Mouse (Mus musculus): ENCODE measurements at regions not wholly inside any gene's neighbourhood (a gene's known extent, or its start where the extent isn't known, plus 50 kb on each side); places are given as distances from the start of the nearest gene placed in this dataset.

DNA sequence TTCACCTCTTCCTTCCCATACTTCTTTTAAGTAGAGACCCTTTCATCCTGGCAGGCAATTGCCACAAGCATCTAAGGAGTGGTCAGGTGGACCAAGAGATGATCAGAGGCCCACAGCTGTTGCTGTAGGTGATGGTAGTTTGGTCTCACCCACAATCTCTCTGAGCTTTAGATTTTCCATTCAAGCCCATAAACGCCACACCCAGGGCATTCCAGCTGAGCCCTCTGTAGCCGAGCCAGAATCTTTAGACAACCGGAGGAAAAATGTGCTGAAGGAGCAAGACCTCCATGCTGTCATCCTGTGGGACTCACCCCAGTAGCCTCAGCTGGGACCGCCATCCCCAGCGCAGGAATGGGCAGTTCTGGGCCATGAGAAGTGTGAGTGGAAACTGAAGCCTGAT lies 93.7 kb upstream of the Dlx2 start:
- no peaks in the 10 kb centered on the region for H3K36me3 ChIP-seq
- peaks cover 2% of the 10 kb centered on the region; the same call in 1 of the 2 replicates for H3K4me1 ChIP-seq
- 86% methylated on average over 5 of the region's 5 CpGs for WGBS

GRCm38 (mm10) chr2:71644038-71644470 lies 97.5 kb upstream of the Dlx2 start:
- Histone ChIP-seq H3K4me3 (replicated peaks) (no peak overlapping the region), H3K9ac (replicated peaks) (no peak overlapping the region), H3K4me2 (no peak overlapping the region), H3K9me3 (replicated peaks) (no peaks in the 10 kb centered on the region), H3K27me3 (replicated peaks) (no peaks in the 10 kb centered on the region), H3K27ac (replicated peaks) (no peak overlapping the region), H3K36me3 (no peaks in the 10 kb centered on the region), H3K4me1 (peaks cover 5% of the 10 kb centered on the region; the same call in 1 of the 2 replicates)
- 54% methylated on average over 6 of the region's 6 CpGs for WGBS
- no peak for ATAC-seq (ENCODE audit: low FRiP score)

More for the DNA sequence above, 93.7 kb upstream of the Dlx2 start:
- ATAC-seq (ENCODE audit: low FRiP score), result no peak
- Histone ChIP-seq H3K4me3 (replicated peaks) (no peak overlapping the region), H3K27me3 (replicated peaks) (no peaks in the 10 kb centered on the region; the same call in 1 of the 2 replicates), H3K9me3 (replicated peaks) (no peaks in the 10 kb centered on the region), H3K4me2 (no peak overlapping the region), H3K27ac (replicated peaks) (no peak overlapping the region), H3K9ac (replicated peaks) (no peak overlapping the region)

DNA sequence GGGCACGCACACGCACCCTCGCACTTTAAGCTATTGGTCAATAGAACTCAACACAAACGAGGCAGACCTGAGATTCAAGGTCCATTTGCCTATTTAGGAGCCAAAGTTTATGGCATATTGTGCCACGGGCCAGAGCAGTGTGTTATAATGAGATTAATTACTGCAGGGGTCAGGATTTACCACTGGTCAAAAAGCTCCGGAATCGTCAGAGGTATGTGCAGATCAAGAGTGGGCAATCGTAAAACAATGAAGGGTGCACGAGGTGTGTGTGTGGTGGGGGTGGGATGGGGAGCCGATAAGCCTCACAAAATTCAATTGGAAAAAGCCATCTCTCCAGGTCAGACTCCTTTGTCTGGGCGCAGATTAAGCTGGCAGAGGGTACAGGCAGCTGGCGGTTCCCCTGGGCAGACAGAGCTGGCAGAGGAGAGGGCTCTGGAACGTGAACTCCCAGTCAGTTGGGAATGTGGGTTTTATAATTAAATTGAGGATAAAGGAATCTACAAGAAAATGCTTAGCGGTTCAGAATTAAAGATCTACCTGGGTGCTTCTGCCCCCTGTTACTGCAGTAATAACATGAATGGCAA lies 97.4 kb upstream of the Itga6 start:
- Histone ChIP-seq H3K9me3 (replicated peaks) (no peaks in the 10 kb centered on the region), H3K4me3 (replicated peaks) (no peak overlapping the region), H3K27ac (replicated peaks) (no peak overlapping the region), H3K4me1 (peaks cover 13% of the 10 kb centered on the region), H3K27me3 (replicated peaks) (no peaks in the 10 kb centered on the region), H3K36me3 (no peaks in the 10 kb centered on the region), H3K9ac (replicated peaks) (no peak overlapping the region), H3K4me2 (no peak overlapping the region)
- ATAC-seq (ENCODE audit: low FRiP score), result no peak
- WGBS, result 58% methylated on average over 14 of the region's 14 CpGs

DNA sequence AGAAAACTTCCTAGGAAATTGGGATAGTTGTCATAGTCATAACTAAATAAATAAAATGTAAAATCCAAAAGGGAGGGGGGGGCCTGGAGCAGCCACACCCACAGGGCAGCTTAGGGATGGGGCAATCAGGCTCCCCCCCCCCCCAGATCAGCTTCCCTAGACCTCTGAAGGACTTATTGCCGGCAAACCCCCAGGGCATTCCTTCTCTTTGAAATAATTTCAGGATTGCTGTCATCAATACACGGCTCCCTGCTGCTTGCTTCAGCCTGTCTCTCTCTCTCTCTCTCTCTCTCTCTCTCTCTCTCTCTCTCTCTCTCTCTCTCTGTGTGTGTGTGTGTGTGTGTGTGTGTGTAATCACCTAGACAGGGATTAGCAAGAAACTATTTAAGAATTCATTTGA lies 93.8 kb upstream of the Itga6 start:
- Histone ChIP-seq H3K4me1 (peaks cover 23% of the 10 kb centered on the region), H3K36me3 (no peaks in the 10 kb centered on the region), H3K9me3 (replicated peaks) (no peaks in the 10 kb centered on the region), H3K27me3 (replicated peaks) (no peaks in the 10 kb centered on the region), H3K9ac (replicated peaks) (no peak overlapping the region), H3K27ac (replicated peaks) (no peak overlapping the region), H3K4me3 (replicated peaks) (no peak overlapping the region), H3K4me2 (no peak overlapping the region)
- ATAC-seq (ENCODE audit: low FRiP score), result no peak
- WGBS, result 12% methylated on average over 2 of the region's 2 CpGs

- H3K4me3 ChIP-seq (replicated peaks), result no peak overlapping the region
- H3K4me2 ChIP-seq, result no peak overlapping the region
- 14% methylated on average over 9 of the region's 9 CpGs for WGBS
- H3K4me1 ChIP-seq, result peaks cover 23% of the 10 kb centered on the region
- H3K27me3 ChIP-seq (replicated peaks), result no peaks in the 10 kb centered on the region
- ATAC-seq (ENCODE audit: low FRiP score), result no peak
- H3K9me3 ChIP-seq (replicated peaks), result no peaks in the 10 kb centered on the region
- no peak overlapping the region for H3K27ac ChIP-seq (replicated peaks)
- H3K9ac ChIP-seq (replicated peaks), result no peak overlapping the region
- no peaks in the 10 kb centered on the region for H3K36me3 ChIP-seq
Observed at GRCm38 (mm10) chr2:71652261-71652801, 93.1 kb upstream of the Itga6 start.

DNA sequence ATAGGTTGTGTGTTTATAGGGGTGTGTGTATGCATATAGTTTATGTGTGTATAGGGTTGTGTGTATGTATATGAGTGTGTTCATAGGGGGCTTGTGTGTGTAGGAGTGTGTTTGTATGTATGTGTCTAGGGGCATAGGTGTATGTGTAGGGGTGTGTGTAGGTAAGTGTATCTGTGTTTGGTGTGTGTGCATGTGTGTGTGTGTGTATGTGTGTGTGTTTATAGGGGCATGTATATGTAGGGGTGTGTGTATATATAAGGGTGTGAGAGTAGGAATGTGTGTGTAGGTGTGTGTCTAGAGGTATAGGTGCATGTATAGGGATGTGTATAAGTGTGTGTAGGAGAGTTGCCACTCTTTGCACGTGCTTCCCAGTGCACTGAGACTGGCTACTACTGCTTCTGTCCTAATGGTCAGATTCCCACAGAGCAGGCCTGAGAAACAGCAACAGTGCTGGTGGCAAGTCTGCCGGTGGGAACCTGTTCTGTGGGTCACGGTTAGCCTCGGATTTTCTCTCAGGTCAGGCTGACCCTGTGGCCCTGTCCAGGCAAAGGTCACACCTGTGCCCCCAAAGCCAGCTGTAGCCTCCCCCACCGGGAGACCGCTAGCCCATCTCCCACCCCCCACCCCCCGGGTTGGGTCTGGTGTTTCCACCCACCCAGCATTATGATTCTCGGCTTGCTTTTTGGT lies 90.5 kb upstream of the Itga6 start:
- WGBS, result 15% methylated on average over 8 of the region's 8 CpGs
- Histone ChIP-seq H3K4me3 (replicated peaks) (no peak overlapping the region), H3K4me1 (peaks cover 18% of the 10 kb centered on the region), H3K9me3 (replicated peaks) (no peaks in the 10 kb centered on the region), H3K27ac (replicated peaks) (no peak overlapping the region), H3K9ac (replicated peaks) (no peak overlapping the region), H3K4me2 (no peak overlapping the region; the same call in 1 of the 2 replicates), H3K36me3 (no peaks in the 10 kb centered on the region), H3K27me3 (replicated peaks) (no peaks in the 10 kb centered on the region)
- no peak for ATAC-seq (ENCODE audit: low FRiP score)

DNA sequence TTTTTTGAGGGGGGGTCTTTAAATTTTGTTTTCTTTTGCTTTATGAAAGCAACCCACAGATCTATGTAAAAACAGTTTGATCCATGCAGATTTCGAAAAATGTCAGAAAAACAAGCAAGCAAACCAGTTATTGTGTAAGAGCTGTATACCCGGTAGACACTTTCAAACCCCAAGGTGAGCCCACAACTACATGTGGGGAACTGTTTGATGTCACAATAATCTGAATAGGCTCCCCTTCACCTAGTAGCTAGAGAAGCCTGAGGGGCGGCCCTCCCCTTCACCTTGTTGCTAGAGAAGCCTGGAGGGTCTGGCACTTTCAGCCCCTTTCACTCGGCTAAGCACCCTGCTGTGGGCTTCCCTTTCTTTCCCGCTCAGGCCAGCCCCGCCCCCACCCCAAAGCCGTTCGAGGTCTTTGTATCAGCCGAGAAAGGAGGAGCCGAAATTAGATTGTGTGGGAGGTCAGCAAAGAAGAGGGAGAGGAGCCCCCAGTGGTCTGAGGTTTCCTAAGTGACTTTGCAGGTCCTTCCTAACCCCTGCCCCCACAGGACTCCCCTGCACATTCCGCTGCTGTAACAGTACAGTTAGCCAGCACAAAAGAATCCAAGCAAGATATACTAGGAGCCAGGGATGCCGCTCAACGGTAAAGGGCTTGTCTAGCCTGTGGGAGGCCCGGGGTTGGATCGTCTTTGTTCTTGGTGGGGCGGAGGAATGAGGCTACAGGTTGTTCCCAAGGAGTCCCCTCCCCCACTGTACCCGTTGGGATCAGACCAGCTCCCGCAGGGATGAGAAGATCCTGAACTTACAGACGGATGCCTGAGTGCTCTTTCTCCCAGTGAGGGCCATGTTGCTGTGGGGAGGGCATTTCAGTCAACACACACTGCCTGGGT lies 89.7 kb upstream of the Itga6 start:
- H3K36me3 ChIP-seq, result no peaks in the 10 kb centered on the region
- H3K4me1 ChIP-seq, result peaks cover 20% of the 10 kb centered on the region
- ATAC-seq (ENCODE audit: low FRiP score), result peak; percentile 69
- 3% methylated on average over 19 of the region's 19 CpGs for WGBS
- no peaks in the 10 kb centered on the region for H3K27me3 ChIP-seq (replicated peaks)
- no peaks in the 10 kb centered on the region for H3K9me3 ChIP-seq (replicated peaks)
- H3K9ac ChIP-seq (replicated peaks), result peak overlapping the region; percentile 17; the same call in 1 of the 2 replicates
- H3K4me3 ChIP-seq (replicated peaks), result peak overlapping the region; percentile 31
- peak overlapping the region; percentile 60 for H3K4me2 ChIP-seq
- no peak overlapping the region for H3K27ac ChIP-seq (replicated peaks)

GRCm38 (mm10) chr2:71656611-71657244 lies 88.7 kb upstream of the Itga6 start:
- Histone ChIP-seq H3K27me3 (replicated peaks) (no peaks in the 10 kb centered on the region), H3K4me1 (peaks cover 20% of the 10 kb centered on the region), H3K27ac (replicated peaks) (no peak overlapping the region), H3K4me3 (replicated peaks) (no peak overlapping the region), H3K9ac (replicated peaks) (no peak overlapping the region), H3K36me3 (no peaks in the 10 kb centered on the region), H3K4me2 (no peak overlapping the region), H3K9me3 (replicated peaks) (no peaks in the 10 kb centered on the region)
- ATAC-seq (ENCODE audit: low FRiP score), result no peak
- WGBS, result 59% methylated on average over 8 of the region's 8 CpGs

DNA sequence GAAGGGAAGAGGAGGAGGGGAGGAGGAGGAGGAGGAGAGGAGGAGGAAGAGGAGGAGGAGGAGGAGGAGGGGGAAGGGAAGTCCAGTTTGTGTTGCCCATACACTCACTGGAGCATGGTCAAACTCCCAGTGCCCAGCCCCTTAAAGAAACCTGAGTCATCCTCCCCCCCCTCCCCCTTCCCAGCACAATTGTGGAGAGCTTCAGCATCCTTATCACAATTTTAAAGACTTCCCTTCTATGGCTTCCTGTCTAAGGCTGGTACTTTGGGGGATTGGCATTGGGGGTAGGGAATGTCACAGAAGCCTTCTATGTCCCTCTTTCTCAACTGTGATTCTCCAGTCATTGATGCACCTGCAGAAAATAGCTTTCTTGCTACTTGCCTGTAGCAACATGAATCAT lies 84.0 kb upstream of the Itga6 start:
- no peak overlapping the region for H3K27ac ChIP-seq (replicated peaks)
- no peaks in the 10 kb centered on the region for H3K27me3 ChIP-seq (replicated peaks)
- H3K4me3 ChIP-seq (replicated peaks), result no peak overlapping the region
- H3K4me1 ChIP-seq, result 0 out of 2 replicates have a peak, but pooled peaks cover 3% of the 10 kb centered on the region
- ATAC-seq (ENCODE audit: low FRiP score), result no peak
- no peaks in the 10 kb centered on the region for H3K36me3 ChIP-seq
- H3K9me3 ChIP-seq (replicated peaks), result no peaks in the 10 kb centered on the region
- H3K9ac ChIP-seq (replicated peaks), result no peak overlapping the region
- no peak overlapping the region for H3K4me2 ChIP-seq

DNA sequence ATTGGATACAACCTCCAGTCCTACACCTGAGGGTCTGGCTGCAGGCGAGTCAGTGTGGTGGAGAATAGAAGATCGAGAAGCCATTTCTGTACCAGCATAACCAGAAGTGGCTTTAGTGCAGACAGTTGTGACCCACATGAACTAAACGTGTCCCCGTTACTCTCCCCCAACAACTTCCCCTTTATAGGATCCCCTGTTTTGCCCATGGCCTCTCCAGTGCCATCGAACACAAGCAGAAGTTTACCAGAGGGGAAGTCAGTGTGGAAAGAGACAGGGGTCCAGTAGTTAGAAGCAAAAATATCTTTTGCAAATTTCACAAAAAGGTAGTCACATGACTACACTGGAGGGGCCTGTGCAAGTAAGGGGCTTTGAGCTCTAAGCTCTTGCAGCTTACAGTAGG lies 83.4 kb upstream of the Itga6 start:
- Histone ChIP-seq H3K27me3 (replicated peaks) (no peaks in the 10 kb centered on the region), H3K9me3 (replicated peaks) (no peaks in the 10 kb centered on the region), H3K4me3 (replicated peaks) (no peak overlapping the region), H3K4me2 (no peak overlapping the region), H3K27ac (replicated peaks) (no peak overlapping the region), H3K4me1 (0 out of 2 replicates have a peak, but pooled peaks cover 3% of the 10 kb centered on the region), H3K9ac (replicated peaks) (no peak overlapping the region), H3K36me3 (no peaks in the 10 kb centered on the region)
- 92% methylated on average over 5 of the region's 5 CpGs for WGBS
- ATAC-seq (ENCODE audit: low FRiP score), result no peak

GRCm38 (mm10) chr2:71663453-71663852 lies 82.0 kb upstream of the Itga6 start:
- Histone ChIP-seq H3K4me1 (0 out of 2 replicates have a peak, but pooled peaks cover 3% of the 10 kb centered on the region), H3K9ac (replicated peaks) (no peak overlapping the region), H3K4me3 (replicated peaks) (no peak overlapping the region), H3K4me2 (no peak overlapping the region), H3K27ac (replicated peaks) (no peak overlapping the region), H3K9me3 (replicated peaks) (no peaks in the 10 kb centered on the region), H3K36me3 (no peaks in the 10 kb centered on the region), H3K27me3 (replicated peaks) (no peaks in the 10 kb centered on the region)
- 74% methylated on average over 8 of the region's 8 CpGs for WGBS
- no peak for ATAC-seq (ENCODE audit: low FRiP score)
